Mouse (Mus musculus) gastrocnemius, adult 2 months (tissue): Measurements from ENCODE around the gene Edem1. TPM values are rescaled to one million over a fixed set of nuclear protein-coding genes. Genes with fewer than 3 reads are reported as not detected.

Experiments used
- DNase-seq: peaks from one replicate; pipeline ENCODE4 v3.0.0; 2022
- H3K27ac ChIP-seq: fragments of 200-600 bp; 2 replicates; pipeline ENCODE4 v1.8.1; 2022; ENCODE audit warnings: mild to moderate bottlenecking
- H3K4me3 ChIP-seq: fragments of 200-600 bp; 2 replicates; pipeline ENCODE4 v1.8.1; 2022; ENCODE audit warnings: mild to moderate bottlenecking, moderate library complexity
- CTCF ChIP-seq: fragments of 200-600 bp; IDR thresholded peaks from 2 replicates; pipeline ENCODE4 v1.8.1; 2022; ENCODE audit warnings: antibody characterized with exemption, mild to moderate bottlenecking, moderate library complexity
- intact Hi-C: fragments of 180-260 bp; cut with DNase I; formaldehyde crosslinking; loops from one replicate; pipeline ENCODE4 v1.15.1; 2025
- total RNA-seq, 2 experiments: library from RNA; stranded (reverse); gene quantifications; 2 replicates each; pipeline ENCODE4 v1.2.3; 2021

Gene Edem1
- total RNA-seq, 2 experiments from 2014 or later, result 5.4 to 6.7 TPM

DNA sequence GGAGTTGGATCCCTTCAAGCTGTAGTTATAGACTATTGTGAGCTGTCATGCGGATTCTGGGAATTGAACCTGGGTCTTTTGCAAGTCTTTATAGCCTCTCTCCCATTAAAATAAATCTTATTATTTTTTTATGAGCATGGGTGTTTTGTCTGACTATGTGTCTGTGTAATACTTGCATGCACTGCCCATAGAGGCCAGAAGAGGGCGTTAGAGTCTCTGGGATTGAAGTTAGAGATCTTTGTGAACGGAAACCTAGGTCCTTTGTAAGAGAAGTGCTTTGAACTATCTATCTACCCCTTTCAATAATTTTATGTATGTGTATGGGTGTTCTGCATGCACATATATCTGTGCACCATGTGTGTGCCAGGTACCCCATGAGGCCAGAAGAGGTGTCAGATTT lies 21.0 kb upstream of the Edem1 start:
- intact Hi-C loops, result no loop called here
- Histone ChIP-seq H3K4me3 (no peak overlapping the region), H3K27ac (no peak overlapping the region)
- peak; percentile 43 for TF ChIP-seq CTCF
- no peak for DNase-seq

DNA sequence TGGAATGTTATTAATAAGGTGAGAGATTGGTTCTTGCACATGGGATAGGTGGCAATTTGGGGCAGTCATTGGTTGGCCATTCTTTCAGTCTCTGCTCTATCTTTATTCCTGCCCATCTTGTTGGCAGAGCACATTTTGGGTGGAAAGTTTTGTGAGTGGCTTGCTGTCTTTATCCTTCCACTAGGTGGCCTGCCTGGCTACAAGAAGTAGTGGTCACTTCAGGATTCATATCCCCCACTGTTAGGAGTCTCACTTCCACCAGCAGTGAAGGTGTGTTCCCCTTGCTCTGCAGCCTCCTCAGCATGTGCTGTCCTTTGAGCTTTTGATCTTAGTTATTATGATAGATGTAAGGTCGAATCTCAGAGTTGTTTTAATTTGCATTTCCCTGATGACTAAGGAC lies 19.7 kb upstream of the Edem1 start:
- DNase-seq, result no peak
- H3K27ac ChIP-seq, result no peak overlapping the region
- peak; percentile 30; the same call in 1 of the 2 replicates for TF ChIP-seq CTCF
- no peak overlapping the region for H3K4me3 ChIP-seq
- intact Hi-C loops, result no loop called here

DNA sequence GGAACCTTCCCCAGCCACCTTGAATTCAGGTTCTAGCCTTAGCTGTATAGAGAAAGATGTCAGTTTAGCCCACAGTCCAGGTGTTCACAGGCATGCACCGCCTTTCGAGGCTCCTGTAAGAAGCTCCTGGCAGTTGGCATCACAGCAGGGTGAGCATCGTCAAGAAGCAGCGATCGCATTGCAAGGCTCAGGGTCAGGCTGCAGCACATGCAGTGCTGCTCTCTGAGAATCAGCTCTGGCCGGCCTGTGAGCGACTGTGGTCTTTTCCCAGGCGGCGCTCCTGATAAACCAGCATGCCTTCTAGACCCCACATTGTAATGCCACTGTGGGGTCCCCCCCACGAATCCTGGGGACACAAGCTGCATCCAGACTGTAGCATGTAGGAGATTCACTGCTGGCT lies 18.2 kb upstream of the Edem1 start:
- TF ChIP-seq CTCF, result no peak
- DNase-seq, result no peak
- Histone ChIP-seq H3K4me3 (no peak overlapping the region), H3K27ac (no peak overlapping the region)
- intact Hi-C loops, result no loop called here

DNA sequence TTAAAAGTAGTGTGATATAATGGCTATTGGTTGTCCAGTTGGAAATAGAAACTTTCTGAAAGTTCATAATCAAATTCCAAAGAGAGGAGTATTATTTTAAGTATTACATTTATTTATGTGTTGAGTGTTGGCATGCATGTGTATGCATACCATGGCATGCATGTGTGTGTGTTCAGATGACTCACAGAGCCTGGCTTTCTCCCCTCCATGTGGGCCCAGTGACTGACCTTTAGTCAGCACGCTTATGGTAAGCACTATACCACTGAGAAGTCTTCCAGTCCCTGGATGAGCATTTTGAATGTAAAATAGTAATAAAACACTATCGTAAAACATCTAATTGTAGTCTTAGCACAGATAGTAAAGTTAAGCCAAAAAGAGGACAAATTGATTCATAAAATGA lies 16.3 kb upstream of the Edem1 start:
- Histone ChIP-seq H3K4me3 (no peak overlapping the region), H3K27ac (no peak overlapping the region)
- DNase-seq, result no peak
- no peak for TF ChIP-seq CTCF
- intact Hi-C loops, result no loop called here

DNA sequence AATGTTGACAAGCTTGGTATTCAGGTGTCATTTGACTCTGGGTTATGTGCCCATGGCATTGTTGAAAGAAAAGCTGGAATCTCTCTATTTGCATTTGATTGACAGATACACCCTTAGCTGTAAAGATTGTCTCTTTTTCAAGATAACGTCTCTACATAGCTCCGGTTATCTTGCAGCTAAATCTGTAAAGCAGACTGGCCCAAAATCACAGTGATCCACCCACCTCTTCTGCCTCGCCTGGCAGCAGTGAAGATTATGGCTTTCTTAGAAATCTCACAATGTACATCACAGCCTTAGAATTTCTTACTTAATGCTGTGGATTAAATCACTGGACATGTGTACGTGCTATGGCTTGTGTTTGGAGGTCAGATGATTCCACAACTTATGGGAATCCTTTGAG lies 10.9 kb upstream of the Edem1 start:
- TF ChIP-seq CTCF, result no peak
- H3K4me3 ChIP-seq, result no peak overlapping the region
- intact Hi-C loops, result no loop called here
- no peak for DNase-seq
- no peak overlapping the region for H3K27ac ChIP-seq

DNA sequence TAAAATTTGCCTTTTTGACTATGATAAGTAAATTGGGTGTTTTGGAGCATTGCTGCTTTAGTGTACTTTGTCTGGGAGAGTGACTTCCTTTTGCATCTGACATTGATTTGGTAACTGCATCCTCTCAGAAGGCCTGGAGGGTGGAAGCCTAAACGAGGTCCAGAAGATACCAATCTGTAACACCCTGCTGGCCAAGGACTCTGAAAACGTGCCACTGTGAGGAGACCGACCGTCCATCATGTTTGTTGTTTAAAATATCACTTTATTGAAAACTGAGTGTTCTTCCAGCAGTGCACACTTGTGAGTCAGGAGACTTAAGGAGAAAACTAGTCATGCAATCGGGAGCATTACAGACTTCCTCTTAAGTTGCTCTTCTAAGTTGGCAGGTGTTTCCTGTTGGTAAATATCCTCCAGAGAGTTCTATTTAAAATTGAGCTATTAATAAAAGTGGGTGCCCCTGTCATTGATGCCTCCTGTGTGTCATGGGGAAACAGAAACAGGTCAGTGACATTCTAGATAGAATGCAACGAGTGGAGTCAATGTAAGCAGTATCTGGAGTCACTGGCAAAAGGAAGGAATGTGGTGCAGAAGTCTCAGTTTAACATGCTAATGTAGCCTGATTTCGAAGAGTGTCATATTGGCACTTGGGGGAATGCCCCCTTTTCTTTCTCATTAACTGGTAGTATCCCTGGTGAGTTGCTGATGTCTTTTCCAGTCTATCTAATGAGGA lies 3.5 kb upstream of the Edem1 start:
- Histone ChIP-seq H3K27ac (peak overlapping the region; percentile 91), H3K4me3 (peak overlapping the region; percentile 3; the same call in 1 of the 2 replicates)
- TF ChIP-seq CTCF, result no peak
- DNase-seq, result peak; percentile 39
- intact Hi-C loops, result no loop called here

DNA sequence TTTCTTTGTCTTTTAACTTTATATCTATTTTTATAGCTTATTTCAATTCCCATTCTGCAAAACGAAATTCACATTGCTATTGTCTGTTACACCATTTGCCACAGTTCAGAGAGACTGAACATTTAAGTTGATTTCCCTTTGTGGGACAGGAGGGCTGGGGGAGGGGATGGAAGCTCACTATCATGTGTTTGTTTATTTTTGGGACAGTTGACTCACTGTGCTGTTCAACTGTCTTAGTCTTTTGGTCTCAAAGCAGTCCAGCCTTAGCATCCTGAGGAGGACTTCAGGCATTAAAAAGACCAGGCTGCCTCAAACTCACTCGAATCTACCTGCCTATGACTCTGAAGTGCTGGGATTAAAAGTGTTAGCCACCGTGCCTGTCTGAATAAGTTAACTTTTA lies 2.4 kb upstream of the Edem1 start:
- no peak for DNase-seq
- Histone ChIP-seq H3K27ac (peak overlapping the region; percentile 91), H3K4me3 (peak overlapping the region; percentile 94)
- intact Hi-C loops, result no loop called here
- TF ChIP-seq CTCF, result no peak

DNA sequence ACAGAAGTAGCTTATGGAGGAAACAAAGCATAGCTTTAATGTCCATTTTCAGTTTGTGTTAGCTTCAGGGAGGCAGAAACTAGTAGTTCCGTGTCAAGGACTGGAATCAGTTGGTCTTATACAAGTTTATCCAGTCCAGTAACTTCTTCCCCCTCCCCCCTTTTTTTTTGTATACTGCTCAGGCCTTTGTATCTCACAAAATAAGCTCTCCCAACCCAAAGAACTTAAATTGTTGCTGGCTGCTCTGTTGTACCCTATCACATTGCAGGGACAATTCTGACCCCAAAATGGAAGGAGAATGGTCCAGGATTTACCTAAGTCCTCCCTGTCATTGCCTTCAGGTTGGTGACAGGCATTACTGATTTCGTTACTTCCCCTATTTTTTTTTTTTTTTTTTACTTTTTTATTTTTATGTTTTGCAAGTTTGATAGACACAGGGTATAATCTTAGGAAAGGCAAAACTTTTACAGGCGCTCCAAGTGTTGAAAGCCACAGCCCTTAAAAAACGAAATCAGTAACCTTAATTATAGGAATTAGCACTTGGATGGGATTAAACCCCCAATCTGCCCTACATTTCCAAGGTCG lies 1.0 kb upstream of the Edem1 start:
- DNase-seq, result no peak
- TF ChIP-seq CTCF, result no peak
- intact Hi-C loops, result no loop called here
- H3K27ac ChIP-seq, result peak overlapping the region; percentile 91
- peak overlapping the region; percentile 94 for H3K4me3 ChIP-seq

DNA sequence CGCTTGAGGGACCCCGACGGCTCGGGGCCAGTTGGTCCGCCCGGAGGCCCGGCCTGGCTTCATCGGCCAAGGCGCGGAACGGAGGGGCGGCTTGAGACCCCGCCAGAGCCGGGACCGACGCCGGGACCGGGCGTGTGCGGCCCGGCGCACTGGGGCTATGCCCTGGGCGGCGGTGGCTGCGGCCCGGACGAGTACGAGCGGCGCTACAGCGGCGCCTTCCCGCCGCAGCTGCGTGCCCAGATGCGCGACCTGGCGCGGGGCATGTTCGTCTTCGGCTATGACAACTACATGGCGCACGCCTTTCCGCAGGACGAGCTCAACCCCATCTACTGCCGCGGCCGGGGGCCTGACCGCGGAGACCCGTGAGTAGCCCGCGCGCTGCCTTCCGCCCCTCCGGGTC lies 431 bp downstream of the Edem1 start:
- DNase-seq, result peak; percentile 71
- no peak for TF ChIP-seq CTCF
- Histone ChIP-seq H3K27ac (peak overlapping the region; percentile 97), H3K4me3 (peak overlapping the region; percentile 94)
- intact Hi-C loops, result loop anchor here (1.0 kb wide), 1 partner anchor 46 kb away; the partner anchor contains the start of gene Arl8b

DNA sequence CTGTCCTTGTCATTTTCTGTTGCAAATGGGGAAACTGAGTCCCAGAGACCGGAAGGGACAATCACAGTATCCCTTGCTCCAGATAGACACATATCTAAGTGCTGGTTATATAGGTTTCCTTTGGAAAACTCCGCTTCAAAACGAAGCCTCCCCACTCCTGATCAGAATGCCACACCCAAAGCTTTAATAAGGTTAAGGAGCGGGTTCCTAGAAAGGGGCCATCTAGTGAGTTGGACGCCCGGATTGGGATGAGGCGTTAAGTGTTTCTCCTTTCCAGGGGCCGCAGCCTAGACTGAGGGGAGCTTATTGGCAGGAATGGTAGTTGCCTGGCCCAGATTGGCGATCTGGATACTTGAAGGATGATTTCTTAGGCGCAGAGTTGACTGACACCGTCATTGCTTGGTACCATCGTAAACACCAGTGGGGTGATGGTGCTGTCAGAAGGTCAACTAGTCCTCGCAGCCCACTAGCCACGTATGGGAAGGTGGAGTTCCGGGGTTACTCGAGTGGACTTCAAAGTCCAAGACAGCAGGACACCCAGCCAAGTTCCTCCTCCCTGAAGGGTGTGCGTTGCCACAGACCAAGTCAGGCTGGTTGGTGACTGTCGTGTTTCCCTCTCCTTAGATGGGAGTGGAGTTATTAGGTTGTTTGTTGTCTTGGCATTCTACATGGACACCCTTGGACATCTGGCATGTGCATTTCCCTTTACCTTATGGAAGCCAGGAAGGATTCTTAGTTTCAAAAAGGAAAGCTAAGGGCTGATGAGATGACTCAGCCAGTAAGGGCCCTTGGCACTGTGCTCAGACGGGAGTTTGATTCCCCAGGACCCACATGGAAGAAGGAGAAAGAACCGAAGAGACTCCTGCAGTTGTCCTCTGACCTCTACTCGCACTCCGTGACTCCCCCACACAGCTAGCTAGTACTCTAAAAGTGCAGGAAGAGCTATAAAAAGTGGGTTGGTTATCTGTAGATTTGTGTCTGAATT lies 1.2 kb downstream of the Edem1 start:
- intact Hi-C loops, result no loop called here
- no peak for TF ChIP-seq CTCF
- Histone ChIP-seq H3K27ac (peak overlapping the region; percentile 97), H3K4me3 (peak overlapping the region; percentile 94)
- peak; percentile 59 for DNase-seq

DNA sequence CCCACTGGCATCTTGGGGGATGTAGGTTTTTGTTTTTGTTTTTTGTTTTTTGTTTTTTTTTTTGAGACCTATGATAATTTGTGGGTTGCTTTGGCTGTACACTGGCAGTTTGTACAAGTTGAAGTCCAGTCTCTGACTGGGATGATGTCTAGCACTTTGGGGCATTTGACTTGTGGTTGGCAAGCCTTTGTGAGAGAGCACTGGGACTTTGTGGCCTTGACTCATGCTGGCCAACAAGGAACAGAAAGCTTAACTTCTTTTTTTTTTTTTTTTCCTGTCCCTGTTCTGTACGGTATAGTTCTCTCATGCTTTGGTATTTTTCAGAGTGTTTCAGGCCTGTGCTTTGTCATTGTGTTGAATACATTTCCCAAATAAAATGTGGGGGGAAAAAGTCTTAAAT lies 3.7 kb downstream of the Edem1 start:
- H3K27ac ChIP-seq, result no peak overlapping the region
- TF ChIP-seq CTCF, result no peak
- intact Hi-C loops, result no loop called here
- no peak for DNase-seq
- no peak overlapping the region for H3K4me3 ChIP-seq

DNA sequence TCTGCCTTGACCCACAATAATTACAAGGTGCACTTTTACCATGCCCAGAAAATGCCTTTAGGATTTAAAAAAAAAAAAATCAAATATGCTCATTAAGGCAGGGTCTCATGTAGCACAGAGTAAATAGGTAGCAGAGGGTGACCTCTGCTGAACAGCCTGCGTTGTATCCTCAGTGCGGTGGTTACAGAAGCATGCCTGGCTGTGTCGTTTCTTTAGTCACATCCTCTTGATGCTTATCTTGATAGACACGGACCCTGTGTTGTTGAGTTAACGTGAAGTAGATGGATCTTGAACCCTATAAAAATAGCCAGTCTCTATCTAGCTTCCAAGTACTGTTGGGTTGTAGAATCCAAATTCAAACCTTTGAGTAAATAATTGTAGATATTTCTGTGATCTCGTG lies 4.5 kb downstream of the Edem1 start:
- no peak for TF ChIP-seq CTCF
- no peak for DNase-seq
- H3K27ac ChIP-seq, result no peak overlapping the region
- no peak overlapping the region for H3K4me3 ChIP-seq
- intact Hi-C loops, result no loop called here
